Mouse (Mus musculus) frontal cortex, postnatal 25 days (tissue): ENCODE measurements around the gene Gm14692.
"Not testable (repeated sequence)": the region's sequence is repeated elsewhere in the genome, so short reads cannot be mapped to it uniquely, and the experiment has no call there.

Experiments
- DNase-seq, 2 experiments: peaks; one replicate each; pipeline ENCODE4 v3.0.0; 2022; ENCODE audit warnings: low spot score in 2 of 2

The Gm14692 gene

GRCm38 (mm10) chrX:67695398-67695797 lies at the start of gene Gm14692:
Gm14692 (plus strand) TSS chrX:67695698.
- DNase-seq = not testable (repeated sequence)

GRCm38 (mm10) chrX:67693462-67693861 lies 2.0 kb upstream of the Gm14692 start, which contains the start of gene Gm1140:
Gm1140 (minus strand) TSS chrX:67693562.
- not testable (repeated sequence) for DNase-seq
